Mouse (Mus musculus) olfactory bulb, adult 2 months (tissue): Measurements from ENCODE around the gene Gigyf2.

ENCODE experiments used
- CTCF ChIP-seq: fragments of 200-500 bp; IDR thresholded peaks from 2 replicates; pipeline ENCODE4 v1.5.1; 2012; ENCODE audit warnings: low read depth, mild to moderate bottlenecking, low read length, moderate library complexity; ENCODE audit not compliant: insufficient read depth
- POLR2A ChIP-seq: fragments of 200-500 bp; IDR thresholded peaks from 2 replicates; pipeline ENCODE4 v1.6.1; 2012; ENCODE audit warnings: mild to moderate bottlenecking, low read depth, low read length, moderate library complexity; ENCODE audit not compliant: insufficient read depth

DNA sequence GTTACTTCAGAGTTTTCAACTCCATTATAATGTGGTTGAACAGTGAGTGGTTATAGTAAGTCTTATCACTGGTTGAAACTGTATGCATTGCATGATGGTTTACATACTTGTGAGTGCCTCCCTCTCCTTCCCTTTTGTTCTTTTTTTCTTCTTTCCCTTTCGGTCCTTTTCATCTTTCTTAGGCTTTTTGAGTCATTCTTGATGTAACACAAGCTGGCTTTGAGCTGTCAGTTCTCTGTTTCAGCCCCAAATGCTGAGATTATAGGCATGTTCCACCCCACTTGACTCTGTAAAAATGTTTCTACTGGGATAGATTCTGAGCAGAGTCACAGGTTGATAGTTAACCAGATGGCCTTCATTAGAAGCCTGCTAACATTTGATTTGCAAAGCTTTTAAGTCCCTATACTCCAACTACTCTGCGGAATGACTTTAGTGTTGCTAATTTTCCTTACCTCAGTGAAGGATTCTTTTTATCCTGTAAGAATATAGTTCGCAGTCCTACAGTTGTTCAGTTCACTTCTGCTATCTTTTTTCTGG, 51.3 kb downstream of the Gigyf2 start:
- TF ChIP-seq CTCF (no peak), POLR2A (no peak)
